Mouse (Mus musculus): ENCODE data around the gene Cox20.

DNA sequence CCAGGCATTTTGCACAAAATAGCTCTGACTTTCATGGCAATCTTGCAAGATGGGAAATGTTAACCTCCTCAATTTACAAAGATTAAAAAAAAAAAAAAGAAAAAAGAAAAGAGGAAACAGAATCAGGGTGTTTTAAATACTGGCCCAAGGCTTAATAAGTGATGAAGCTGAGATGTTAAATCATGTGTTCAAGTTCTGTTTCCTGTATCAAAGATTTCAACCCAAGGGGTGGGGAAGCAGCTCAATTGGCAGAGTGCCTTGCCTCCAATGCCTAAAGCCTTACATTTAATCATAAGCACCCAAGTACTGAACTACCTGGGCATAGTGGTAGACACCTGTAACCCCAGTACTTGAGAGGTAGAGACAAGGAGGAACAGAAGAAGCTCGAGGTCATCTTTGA is 23.1 kb downstream of the Cox20 start:
- no peak for TF ChIP-seq CTCF (IDR thresholded peaks at IDR 0.05; ENCODE audit: low read depth, low read length)
- no peak for TF ChIP-seq POLR2A (IDR thresholded peaks at IDR 0.05; ENCODE audit: borderline replicate concordance, low read depth, low read length)
